Mouse (Mus musculus): Measurements from ENCODE around the gene Gemin5. TPM values are rescaled to one million over a fixed set of nuclear protein-coding genes. Genes with fewer than 3 reads are reported as not detected.
"Not testable (repeated sequence)": the region's sequence is repeated elsewhere in the genome, so short reads cannot be mapped to it uniquely, and the experiment has no call there.

Gemin5 gene
- polyA plus RNA-seq, 2 experiments = 14.8 to 16.8 TPM

DNA sequence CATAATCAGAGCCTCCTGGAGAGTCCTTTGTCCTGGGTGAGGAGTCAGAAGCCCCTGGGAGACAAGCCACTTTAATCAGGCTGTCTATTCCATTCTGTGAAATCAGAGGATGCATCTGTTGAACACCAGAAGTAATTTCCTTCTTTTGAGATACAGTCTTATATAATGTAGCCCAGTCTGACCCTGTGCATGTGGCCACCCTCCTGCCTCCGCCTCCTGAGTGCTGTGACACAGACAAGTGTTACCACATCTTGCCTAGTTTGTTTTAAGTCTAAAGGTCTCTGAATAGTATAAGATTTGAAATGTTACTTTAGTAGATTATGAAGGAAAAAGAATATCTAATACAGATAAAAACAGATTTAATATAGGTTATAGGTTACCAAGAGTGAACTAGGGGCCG is 68.3 kb downstream of the Gemin5 start:
- no peak overlapping the region for H3K9ac ChIP-seq (ENCODE audit: low read depth, low read length, severe bottlenecking)
- no peak for ATAC-seq (ENCODE audit: low FRiP score, low read depth)
- no peak for TF ChIP-seq POLR2A (IDR thresholded peaks at IDR 0.05; ENCODE audit: borderline replicate concordance, extremely low read depth, insufficient read depth, insufficient read length)
- H3K36me3 ChIP-seq (ENCODE audit: control insufficient read depth, insufficient read depth, low read length) = no peaks in the 10 kb centered on the region
- 92% methylated on average over 2 of the region's 2 CpGs for WGBS
- H3K4me2 ChIP-seq (replicated peaks; ENCODE audit: low read depth, low read length, severe bottlenecking) = no peak overlapping the region
- H3K4me1 ChIP-seq (ENCODE audit: control insufficient read depth, insufficient read depth, low read length) = peaks cover 7% of the 10 kb centered on the region; the same call in 1 of the 2 replicates
- no peak overlapping the region for H3K27ac ChIP-seq (replicated peaks; ENCODE audit: low read depth, low read length)
- no peak for DNase-seq (ENCODE audit: low spot score)
- H3K4me3 ChIP-seq (replicated peaks; ENCODE audit: low read length) = no peak overlapping the region
- no peaks in the 10 kb centered on the region for H3K9me3 ChIP-seq (ENCODE audit: control insufficient read depth, low read length)
- H3K27me3 ChIP-seq (ENCODE audit: control insufficient read depth, insufficient read depth, low read length) = no peaks in the 10 kb centered on the region

DNA sequence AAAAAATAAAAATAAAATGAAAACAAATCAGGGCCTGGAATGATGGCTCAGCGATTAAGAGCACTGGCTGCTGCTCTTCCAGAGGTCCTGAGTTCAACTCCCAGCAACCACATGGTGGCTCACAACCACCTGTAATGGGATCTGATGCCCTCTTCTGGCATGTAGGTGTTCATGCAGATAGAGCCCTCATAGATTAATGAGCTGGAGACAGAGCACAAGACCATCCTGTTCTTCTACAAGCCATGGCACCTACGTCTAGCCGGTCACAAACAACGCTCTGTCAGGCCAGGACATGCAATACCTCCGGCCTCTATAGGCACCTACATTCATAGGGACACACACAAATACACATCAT is 70.0 kb downstream of the Gemin5 start:
- 71% methylated on average over 5 of the region's 5 CpGs for WGBS

GRCm38 (mm10) chr11:58097621-58098365 is 70.5 kb downstream of the Gemin5 start:
- Histone ChIP-seq H3K9me3 (ENCODE audit: control insufficient read depth, low read length) (no peaks in the 10 kb centered on the region), H3K4me1 (ENCODE audit: control insufficient read depth, insufficient read depth, low read length) (peaks cover 6% of the 10 kb centered on the region), H3K9ac (ENCODE audit: low read depth, low read length, severe bottlenecking) (peak overlapping the region; percentile 44), H3K36me3 (ENCODE audit: control insufficient read depth, insufficient read depth, low read length) (no peaks in the 10 kb centered on the region), H3K27ac (replicated peaks; ENCODE audit: low read depth, low read length) (no peak overlapping the region), H3K4me3 (replicated peaks; ENCODE audit: low read length) (peak overlapping the region; percentile 38), H3K27me3 (ENCODE audit: control insufficient read depth, insufficient read depth, low read length) (no peaks in the 10 kb centered on the region), H3K4me2 (replicated peaks; ENCODE audit: low read depth, low read length, severe bottlenecking) (peak overlapping the region; percentile 65)
- ATAC-seq (ENCODE audit: low FRiP score, low read depth) (no peak), DNase-seq (ENCODE audit: low spot score) (no peak)
- TF ChIP-seq POLR2A (IDR thresholded peaks at IDR 0.05; ENCODE audit: borderline replicate concordance, extremely low read depth, insufficient read depth, insufficient read length) = no peak
- 1% methylated on average over 25 of the region's 38 CpGs for WGBS

More for the DNA sequence above, 70.0 kb downstream of the Gemin5 start:
- H3K27ac ChIP-seq (replicated peaks; ENCODE audit: low read depth, low read length); H3K9me3 ChIP-seq (ENCODE audit: control insufficient read depth, low read length); H3K9ac ChIP-seq (ENCODE audit: low read depth, low read length, severe bottlenecking); DNase-seq (ENCODE audit: low spot score); H3K4me1 ChIP-seq (ENCODE audit: control insufficient read depth, insufficient read depth, low read length); H3K27me3 ChIP-seq (ENCODE audit: control insufficient read depth, insufficient read depth, low read length); H3K36me3 ChIP-seq (ENCODE audit: control insufficient read depth, insufficient read depth, low read length); ATAC-seq (ENCODE audit: low FRiP score, low read depth): not testable (repeated sequence)
- Histone ChIP-seq H3K4me3 (replicated peaks; ENCODE audit: low read length) (peak overlapping the region; percentile 38), H3K4me2 (replicated peaks; ENCODE audit: low read depth, low read length, severe bottlenecking) (peak overlapping the region; percentile 65; the same call in 1 of the 2 replicates)

DNA sequence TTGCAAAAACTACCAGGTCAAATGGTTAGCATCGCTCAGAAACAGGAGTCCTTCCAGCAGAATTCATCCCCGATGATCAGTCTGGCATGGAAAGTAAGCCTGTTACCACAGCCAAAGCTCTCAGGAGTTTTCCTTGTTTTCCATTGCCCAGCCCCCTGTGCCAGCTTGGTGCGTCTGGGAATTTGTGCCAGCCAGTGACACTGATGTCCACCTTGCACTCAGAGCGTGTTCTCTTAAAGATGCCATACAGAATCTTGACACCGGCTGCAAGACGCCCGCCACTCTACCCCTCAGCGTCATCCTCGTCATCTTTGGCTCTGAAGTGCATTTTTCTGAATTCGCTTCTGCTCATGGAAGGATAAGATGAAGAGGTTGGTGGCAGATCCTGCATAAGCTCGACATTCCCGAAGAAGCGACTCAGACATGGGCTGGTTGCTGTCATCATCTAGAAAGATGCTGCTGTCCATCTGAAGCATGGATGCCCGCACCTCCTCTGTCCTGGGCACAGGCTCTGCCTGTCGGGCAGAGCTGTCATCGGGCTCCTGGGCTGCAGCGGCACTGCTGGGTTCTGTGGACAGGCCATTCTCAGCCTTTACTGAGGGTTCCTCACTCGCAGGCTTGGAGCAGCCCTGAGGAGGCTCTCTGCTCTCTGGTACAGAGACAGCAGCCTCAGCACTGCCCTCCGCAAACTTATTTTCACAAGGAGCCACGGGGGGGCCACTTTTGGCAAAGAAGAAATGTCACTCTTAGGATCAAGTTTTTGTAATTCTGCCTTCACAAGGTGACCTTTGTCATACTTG is 71.3 kb downstream of the Gemin5 start:
- no peak overlapping the region for H3K27ac ChIP-seq (replicated peaks; ENCODE audit: low read depth, low read length)
- H3K9me3 ChIP-seq (ENCODE audit: control insufficient read depth, low read length) = no peaks in the 10 kb centered on the region
- H3K27me3 ChIP-seq (ENCODE audit: control insufficient read depth, insufficient read depth, low read length) = no peaks in the 10 kb centered on the region
- no peak overlapping the region for H3K9ac ChIP-seq (ENCODE audit: low read depth, low read length, severe bottlenecking)
- TF ChIP-seq POLR2A (IDR thresholded peaks at IDR 0.05; ENCODE audit: borderline replicate concordance, extremely low read depth, insufficient read depth, insufficient read length) = no peak
- peaks cover 8% of the 10 kb centered on the region for H3K4me1 ChIP-seq (ENCODE audit: control insufficient read depth, insufficient read depth, low read length)
- H3K4me3 ChIP-seq (replicated peaks; ENCODE audit: low read length) = peak overlapping the region; percentile 38
- H3K4me2 ChIP-seq (replicated peaks; ENCODE audit: low read depth, low read length, severe bottlenecking) = peak overlapping the region; percentile 65
- H3K36me3 ChIP-seq (ENCODE audit: control insufficient read depth, insufficient read depth, low read length) = no peaks in the 10 kb centered on the region
- DNase-seq (ENCODE audit: low spot score) (no peak), ATAC-seq (ENCODE audit: low FRiP score, low read depth) (no peak)
- WGBS = 52% methylated on average over 20 of the region's 20 CpGs

GRCm38 (mm10) chr11:58096160-58096559 is 72.2 kb downstream of the Gemin5 start:
- 71% methylated on average over 5 of the region's 5 CpGs for WGBS
- TF ChIP-seq POLR2A (IDR thresholded peaks at IDR 0.05; ENCODE audit: borderline replicate concordance, extremely low read depth, insufficient read depth, insufficient read length) = no peak
- Histone ChIP-seq H3K9ac (ENCODE audit: low read depth, low read length, severe bottlenecking) (no peak overlapping the region), H3K4me3 (replicated peaks; ENCODE audit: low read length) (no peak overlapping the region), H3K27me3 (ENCODE audit: control insufficient read depth, insufficient read depth, low read length) (no peaks in the 10 kb centered on the region), H3K4me1 (ENCODE audit: control insufficient read depth, insufficient read depth, low read length) (peaks cover 8% of the 10 kb centered on the region), H3K27ac (replicated peaks; ENCODE audit: low read depth, low read length) (no peak overlapping the region), H3K9me3 (ENCODE audit: control insufficient read depth, low read length) (no peaks in the 10 kb centered on the region), H3K4me2 (replicated peaks; ENCODE audit: low read depth, low read length, severe bottlenecking) (no peak overlapping the region), H3K36me3 (ENCODE audit: control insufficient read depth, insufficient read depth, low read length) (no peaks in the 10 kb centered on the region)
- no peak for DNase-seq (ENCODE audit: low spot score)
- no peak for ATAC-seq (ENCODE audit: low FRiP score, low read depth)

Data from limb, embryonic 14.5 days (tissue).